Mouse (Mus musculus) testis, adult 2 months (tissue): ENCODE data around the gene H3f3b.

Source experiments
- CTCF ChIP-seq: fragments of 200-500 bp; IDR thresholded peaks from 2 replicates; pipeline ENCODE4 v1.5.1; 2012; ENCODE audit warnings: low read depth, mild to moderate bottlenecking, inconsistent platforms, low read length, moderate library complexity; ENCODE audit not compliant: control insufficient read depth, insufficient read depth, insufficient replicate concordance
- POLR2A ChIP-seq: fragments of 200-500 bp; IDR thresholded peaks from 2 replicates; pipeline ENCODE4 v1.6.1; 2012; ENCODE audit warnings: low read depth, mild to moderate bottlenecking, inconsistent platforms, low read length, moderate library complexity; ENCODE audit not compliant: control insufficient read depth

- no peak for TF ChIP-seq POLR2A
- no peak for TF ChIP-seq CTCF
These were observed 21.9 kb downstream of the H3f3b start for GRCm38 (mm10) chr11:116005701-116006419.
